Mouse (Mus musculus) adrenal gland, postnatal 25 days (tissue): ENCODE data around the gene Hexim2. TPM values are rescaled to one million over a fixed set of nuclear protein-coding genes. Genes with fewer than 3 reads are reported as not detected.

Experiments
- DNase-seq: peaks from one replicate; pipeline ENCODE4 v3.0.0; 2021; ENCODE audit warnings: mixed read lengths
- total RNA-seq: library from RNA; stranded (reverse); gene quantifications from 2 replicates; pipeline ENCODE4 v1.2.3, GENCODE M21; 2021

Gene Hexim2
- total RNA-seq, 1 experiment from 2014 or later, result 6.2 TPM

DNA sequence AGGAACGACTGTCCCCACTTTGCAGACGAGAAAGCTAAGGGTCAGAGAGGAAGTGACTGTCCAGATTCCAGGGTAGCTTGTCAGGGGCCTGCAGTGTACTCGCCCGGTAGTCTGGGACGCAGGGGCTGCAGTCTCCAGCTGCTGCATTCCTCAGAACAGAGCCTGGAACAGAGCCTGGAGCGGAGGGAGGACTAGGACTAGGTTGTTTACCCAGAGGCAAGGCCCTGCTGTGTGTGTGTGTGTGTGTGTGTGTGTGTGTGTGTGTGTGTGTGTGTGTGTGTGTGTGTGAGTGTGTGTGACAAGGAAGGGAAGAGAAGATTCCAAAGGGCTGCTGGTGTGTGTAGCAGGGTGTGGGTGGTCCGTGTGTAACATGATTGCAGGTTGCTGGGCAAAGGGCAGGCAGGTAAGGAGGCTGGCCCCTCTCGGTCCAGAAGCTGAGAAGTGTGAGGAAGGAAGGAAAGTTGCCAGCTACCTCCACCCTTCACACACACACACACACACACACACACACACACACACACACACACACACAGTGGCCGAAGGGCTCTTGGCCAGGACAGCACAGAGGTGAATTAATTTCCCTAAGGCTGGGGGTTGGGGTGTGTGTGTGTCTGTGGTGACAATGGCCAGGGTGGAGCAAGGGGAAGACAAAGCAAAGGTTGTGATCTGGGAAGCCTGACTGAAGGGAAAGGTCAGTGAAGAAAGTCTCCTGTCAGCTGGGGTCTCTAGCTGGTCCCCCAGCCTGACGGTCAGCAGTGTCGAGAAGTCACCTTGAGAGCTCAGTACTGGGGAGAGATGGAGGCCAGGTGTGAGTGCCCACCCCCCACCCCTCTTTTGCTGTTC is 9.1 kb downstream of the Hexim2 start:
- DNase-seq, result peak; percentile 47

DNA sequence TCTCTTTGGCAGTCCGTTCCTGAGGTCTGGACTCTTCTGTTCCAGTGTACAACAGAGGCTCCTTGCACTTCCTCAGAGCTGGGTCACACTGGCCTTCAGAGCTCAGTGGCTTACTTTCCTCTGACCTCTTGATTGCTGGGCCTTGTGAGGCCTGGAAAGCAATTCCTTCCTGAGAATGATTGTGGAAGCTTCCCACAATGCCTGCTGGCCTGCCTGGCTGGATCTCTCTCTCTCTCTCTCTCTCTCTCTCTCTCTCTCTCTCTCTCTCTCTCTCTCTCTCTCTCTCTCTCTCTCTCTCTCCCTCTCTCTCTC is 9.7 kb downstream of the Hexim2 start:
- DNase-seq, result no peak

DNA sequence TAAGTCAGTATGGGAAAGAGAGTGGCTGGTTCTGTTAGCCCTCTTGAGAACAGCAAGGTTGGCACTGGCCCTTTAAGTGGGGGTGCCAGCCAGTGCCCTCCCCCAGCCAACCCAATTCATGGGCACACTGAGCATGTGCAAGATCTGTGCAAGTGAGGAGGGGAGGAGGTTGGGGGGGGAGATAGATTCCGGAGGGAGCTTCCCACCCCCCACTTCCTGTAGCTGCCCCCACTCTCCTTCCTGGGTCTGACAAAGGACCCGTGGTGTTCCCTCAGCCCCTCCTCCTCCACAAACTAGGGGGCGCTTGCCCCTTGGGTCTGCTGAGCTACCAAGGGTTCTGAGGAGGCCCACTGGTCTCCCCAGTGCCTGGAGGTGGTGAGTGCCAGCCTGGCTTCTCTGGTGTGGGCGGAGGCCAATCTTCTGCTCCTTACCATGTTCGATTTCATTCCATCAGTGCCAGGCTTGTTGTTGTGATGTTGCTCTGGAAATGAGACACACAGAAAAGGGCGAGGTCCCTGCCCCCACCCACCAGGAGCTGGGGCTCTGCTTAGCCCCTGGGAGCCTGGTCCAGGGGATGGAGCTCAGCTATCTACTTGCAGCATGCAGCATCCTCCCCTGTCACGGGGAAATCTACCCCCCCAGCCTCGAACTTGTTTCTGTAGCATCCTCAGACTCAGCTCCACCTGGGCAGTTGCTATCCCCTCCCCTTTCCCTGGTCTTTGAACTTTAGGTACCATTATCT is 10.4 kb downstream of the Hexim2 start:
- peak; percentile 67 for DNase-seq

DNA sequence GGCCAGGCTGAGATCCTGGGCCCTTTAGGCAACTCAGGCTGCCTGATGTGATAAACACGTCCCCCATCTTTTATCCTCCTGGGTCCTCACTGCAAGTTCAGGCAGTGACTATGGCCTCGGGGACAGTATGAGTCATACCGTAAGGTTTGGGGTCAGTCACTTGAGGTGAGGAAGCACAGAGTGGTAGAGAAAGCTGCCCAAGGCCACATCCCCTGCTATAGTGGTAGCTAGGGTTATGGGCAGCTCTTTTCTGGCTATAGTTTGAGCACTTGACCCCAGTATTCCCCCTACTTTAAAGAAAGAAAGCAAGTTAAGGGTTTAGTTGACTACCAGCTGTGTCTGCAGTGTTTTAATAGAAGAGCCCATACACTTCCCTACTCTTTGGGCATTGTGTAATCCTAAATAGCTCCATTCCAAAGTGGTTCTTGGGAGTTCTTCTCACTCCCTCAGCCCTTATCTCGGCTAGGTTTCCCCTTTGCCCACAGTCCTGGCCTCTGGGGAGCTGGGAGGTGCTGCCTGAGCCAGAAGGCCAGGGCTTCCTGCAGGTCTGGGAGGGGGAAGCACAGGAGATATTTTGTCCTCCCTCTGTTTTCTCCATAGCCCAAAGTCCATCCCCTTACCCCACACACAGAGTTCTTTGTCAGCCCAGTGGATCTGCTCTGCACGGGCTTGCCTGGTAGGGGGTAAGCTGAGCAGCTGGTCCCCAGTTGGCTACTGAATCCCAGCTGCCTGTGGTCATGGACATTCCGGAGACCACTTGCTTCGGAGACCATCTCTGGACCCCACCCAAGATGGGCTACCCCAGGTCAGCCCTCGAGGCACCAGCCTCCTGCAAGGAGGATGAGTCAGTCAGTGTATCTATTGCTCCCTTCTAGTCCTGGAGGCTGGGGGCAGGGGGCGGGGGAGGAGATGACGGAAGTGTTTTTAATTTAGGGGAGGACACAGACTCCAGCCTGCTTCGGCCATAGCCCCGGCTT is 12.4 kb downstream of the Hexim2 start:
- DNase-seq, result peak; percentile 27

DNA sequence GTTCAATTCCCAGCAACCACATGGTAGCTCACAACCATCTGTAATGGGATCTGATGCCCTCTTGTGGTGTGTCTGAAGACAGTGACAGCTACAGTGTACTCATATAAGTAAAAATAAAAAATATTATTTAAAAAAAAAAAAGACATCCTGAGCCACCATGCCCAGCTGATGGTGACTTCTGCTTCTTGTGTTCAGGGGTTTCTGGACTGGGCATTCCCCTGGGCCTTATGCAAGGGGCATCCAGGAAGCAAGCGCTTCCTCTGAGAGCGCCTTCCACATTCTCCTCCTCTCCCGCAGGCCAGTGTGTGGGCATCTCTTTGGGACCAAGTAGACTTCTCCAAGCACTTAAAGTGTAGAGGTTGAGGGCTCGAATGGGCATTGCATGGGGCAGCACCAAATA is 14.2 kb downstream of the Hexim2 start:
- DNase-seq, result no peak

DNA sequence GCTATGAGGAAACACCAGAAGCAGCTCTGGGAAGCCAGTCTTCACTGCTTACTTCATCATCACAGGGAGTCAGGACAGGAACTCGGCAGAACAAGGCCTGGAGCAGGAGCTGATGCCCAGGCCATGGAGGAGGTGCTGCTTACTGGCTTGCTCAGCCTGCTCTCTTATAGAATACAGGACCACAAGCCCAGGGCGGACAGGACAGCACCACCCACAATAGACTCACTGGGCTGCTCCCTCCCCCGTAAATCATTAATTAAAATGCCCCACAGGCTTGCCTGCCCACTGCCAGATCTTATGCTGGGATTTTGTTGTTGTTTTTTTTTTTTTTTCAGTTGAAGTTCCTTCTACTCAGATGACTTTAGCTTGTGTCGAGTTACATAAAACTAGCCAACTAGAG is 15.5 kb downstream of the Hexim2 start:
- no peak for DNase-seq

DNA sequence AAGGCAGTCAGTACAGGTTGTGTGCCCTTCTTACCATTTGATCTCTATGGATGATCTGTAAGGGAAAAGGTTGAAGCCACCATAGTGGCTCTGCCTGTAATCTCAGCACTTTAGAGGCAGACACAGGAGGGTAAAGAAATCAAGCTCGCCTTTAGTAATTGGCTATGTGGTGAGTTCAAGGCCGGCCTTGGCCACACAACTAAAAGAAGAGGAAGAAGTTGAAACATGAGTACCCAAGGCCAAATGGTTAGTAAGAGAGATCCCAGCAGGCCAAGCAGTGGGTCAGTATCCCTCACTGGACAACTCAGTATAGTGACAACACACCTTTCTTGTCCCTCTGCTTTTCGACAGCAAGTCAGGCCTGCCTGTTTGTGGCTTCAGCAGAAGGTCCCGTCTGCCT is 17.5 kb downstream of the Hexim2 start:
- DNase-seq, result no peak

DNA sequence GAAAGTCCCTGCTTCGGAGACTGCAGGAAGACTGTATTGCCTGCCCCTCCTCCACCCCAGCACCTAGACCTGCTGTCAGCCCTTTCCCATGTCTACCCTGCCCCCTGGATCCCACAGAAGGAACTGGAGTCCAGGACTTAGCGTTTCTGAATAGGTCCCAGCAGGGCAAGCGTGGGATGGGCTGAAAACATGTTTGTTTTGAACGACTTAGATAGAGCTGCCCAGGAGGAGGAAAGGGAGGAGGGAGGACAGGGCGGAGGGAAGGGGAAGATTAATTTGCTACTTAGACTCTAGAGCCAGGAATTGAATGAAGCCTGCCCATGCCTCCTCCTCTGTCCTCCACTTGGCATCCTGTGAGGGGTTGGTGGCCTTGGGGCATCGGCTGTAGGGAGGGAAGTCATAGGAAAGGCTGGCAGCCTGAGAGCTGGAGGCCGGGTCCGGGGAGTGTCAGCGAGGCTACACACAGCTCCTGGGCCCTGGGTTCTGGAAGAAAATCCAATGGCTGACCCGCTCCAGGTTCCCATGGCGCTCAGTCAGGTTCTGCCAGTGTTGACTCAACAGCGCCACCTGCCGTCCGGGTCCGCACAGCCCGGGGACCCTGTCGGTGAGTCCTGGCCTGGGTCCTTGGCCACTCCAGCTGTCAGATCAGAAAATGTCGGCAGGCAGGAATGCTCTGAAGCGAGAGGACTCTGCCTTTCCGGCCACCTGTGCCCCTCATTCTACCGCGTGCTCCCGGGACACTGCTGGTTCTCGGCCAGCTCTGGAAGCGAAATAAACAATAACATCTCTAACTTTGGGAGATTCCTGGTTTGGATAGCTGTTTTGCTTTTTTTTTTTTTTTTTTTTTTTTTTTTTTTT is 26.6 kb downstream of the Hexim2 start:
- peak; percentile 99 for DNase-seq

DNA sequence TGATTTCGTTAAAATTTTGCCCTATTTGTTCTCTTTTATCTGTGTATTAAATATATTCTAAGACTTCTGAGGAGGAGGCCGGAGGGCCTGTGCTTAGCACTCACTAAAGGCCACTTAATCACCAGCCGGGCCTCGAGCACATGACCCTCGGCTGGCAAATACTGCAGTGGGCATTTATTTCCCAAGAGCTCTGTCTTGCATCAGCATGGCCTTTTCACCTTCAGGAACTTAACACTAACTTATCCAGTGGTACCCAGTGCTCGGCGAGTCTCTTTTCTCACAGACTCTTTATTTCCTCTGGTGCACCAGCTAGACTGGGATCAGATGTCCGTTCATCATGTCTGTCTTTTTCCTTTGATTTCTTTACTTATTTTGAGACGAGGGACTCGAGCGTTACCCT is 28.5 kb downstream of the Hexim2 start:
- DNase-seq, result no peak

DNA sequence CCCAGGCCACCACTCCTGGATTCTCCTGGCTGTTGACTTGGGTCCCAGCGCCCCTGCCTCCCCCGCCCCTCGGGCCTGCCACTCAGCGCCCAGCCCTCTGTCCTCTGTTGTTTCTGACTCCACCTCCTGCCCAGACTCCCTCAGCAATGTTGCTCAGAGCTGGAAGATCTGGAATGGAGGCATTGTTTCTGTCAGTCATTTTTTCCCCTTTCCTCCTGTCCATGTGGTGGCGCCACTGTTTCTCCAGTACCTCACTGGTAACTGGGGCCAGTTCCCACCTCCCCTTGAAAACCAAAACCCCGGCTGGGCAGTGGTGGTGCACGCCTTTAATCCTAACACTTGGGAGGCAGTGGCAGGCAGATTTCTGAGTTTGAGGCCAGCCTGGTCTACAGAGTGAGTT is 29.2 kb downstream of the Hexim2 start:
- DNase-seq, result no peak

DNA sequence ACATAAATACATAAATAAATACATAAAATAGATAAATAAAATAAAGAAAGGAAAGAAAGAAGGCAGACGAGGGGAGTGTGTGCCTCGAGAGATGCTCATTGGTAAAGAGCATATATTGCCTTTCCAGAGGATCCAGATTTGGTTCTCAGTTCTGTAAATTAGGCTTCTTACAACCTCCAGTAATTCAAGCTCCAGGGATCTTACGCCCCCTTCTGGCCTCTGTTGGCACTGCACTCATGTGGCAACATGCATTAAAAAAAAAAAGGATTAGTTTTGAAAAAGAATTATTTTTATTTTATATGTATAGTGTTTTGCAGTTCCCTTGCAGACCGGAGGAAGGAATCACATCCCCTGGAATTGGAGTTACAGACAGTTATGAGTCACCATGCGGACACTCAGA is 29.9 kb downstream of the Hexim2 start:
- DNase-seq, result peak; percentile 49

DNA sequence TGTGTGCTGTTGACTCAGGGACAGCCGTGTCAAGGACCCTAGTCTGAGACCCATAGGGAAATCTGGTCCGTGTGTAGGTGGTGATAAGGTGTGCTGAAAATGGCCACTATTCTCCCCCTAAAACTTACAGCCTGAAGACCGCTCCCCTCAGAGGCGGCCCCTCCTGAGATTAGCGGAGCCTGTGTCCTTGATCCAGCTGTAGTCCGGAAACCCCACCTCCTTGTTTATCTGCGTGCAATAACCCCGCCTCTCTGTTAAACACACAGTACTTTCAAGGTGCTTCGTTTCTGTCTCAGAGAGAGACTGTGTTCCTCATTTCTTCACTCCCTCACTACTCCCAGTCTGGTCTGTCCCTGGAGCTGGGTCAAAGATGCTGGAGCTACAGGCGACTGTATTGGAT is 32.2 kb downstream of the Hexim2 start:
- no peak for DNase-seq

DNA sequence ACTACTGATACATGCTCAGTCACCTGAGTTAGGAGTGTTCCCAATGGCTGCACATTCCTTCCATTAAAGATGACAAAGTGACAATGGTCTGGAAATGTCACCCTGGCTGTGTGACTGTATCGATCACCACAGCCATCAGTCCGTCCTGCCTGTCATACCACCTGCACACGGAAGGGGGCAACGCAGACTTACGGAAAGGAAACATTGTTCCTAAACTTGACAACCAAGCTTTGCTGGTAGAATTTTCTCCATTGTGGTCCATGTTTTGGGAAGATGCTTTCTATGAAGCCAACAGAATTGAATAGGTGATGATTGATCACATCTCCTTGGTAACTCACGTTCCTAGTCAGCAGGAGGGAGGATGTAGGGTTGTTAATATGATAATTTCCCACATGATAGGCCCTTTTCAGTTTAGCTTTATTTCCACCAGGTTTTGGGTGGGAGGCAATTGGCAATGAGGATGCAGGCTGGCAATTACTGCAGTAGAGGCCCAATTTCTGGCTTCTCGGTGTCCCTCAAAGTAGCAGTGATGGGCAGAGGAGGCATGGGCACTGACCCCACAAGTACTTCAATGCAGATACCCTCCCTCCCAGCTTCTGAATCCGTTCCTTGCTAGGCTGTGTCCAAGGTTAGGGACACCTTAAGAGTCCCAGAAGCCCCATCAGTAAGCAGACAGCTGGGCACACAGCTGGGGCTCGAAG is 36.6 kb downstream of the Hexim2 start:
- DNase-seq, result peak; percentile 72

DNA sequence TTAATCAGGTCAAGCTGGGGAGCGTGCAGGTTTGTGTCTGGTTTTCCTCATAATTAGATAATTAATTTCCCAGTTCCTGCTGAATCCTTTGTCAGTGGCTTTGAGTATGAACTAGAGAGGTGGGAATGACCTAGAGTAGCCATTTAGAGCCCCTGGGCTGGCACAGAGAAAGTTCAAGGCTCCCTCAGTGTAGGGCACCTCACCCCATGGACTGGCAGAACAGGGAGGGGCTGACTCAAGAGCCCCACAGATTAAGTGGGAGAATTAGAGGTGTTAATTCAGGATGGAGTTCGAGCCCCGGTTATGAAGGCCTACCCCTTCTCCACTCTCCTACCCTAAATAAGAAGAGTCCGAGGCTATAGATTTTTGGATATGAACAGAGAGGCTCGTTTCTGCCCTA is 37.4 kb downstream of the Hexim2 start:
- DNase-seq, result no peak

DNA sequence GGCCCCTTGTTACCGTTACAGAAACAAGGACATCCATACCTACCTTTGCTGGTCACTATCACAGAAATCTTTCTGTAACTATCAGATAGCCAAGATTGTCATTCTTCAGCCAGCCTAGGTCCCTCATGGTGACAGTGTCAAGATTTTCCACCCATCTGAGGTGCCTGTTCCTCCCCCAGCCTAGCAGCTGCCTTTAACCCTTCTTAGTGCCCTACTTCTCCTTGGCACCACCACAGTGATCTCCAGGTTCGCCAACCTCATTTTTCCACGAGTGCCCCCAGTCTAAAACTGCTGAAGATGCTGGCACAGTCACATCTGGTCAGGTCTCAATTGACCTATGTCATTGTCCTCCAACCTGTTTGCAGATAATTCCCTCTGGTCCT is 37.9 kb downstream of the Hexim2 start:
- no peak for DNase-seq

DNA sequence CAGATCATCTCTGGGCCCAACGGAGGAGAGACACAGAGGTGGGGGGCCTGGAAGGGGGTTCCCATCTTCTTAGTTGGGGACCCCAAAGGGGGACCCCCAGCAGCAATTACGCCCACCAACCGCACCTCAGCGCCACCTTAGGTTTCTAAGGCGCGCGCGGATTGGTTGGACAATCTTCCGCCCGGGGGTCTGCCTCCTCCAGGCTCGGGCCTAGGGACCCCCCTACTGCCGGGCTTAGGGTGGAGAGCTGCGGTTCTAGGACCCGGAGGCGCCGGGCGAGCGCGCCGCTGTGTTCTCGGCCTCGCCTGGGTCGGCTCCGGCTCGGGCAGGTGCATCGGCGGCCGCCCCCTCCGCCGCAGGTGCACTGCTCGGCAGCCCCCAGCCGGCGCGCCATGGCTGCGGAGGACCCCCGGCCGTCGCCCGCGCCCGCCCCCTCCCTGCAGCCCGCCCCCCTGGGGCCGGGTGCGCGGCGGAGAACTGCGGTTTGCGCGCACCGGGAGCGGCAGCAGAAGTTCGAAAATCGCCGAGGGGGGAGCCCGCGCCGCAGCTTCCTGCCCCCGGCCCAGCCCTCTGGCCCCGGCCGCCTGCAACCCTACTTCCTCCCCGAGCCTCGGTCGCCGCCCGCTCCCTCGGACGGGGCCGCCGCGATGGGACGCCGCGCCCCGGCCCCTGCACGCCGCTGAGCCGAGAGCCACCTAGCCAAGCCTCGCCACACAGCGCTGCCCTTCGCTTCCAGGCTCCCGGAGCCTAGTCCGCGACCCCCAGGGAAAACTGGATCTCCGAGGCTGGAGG is 38.5 kb downstream of the Hexim2 start, which contains the start of gene Fmnl1:
Fmnl1 (plus strand) TSS at position 614 of the 792 bp plus-strand sequence.
- DNase-seq, result peak; percentile 54

DNA sequence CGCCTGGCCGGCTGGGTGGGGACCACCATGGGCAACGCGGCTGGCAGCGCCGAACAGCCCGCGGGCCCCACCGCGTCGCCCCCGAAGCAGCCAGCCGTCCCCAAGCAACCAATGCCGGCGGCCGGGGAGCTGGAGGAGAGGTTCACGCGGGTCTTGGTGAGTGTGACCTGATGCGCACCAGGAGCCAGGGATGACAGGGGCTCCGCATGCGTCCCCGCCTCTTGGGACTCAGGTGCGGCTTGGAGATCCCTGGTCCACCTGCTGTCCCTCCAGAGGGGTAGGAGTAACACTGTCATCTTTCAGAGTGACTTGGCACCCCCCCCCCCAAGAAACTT is 39.0 kb downstream of the Hexim2 start:
- DNase-seq, result peak; percentile 31

DNA sequence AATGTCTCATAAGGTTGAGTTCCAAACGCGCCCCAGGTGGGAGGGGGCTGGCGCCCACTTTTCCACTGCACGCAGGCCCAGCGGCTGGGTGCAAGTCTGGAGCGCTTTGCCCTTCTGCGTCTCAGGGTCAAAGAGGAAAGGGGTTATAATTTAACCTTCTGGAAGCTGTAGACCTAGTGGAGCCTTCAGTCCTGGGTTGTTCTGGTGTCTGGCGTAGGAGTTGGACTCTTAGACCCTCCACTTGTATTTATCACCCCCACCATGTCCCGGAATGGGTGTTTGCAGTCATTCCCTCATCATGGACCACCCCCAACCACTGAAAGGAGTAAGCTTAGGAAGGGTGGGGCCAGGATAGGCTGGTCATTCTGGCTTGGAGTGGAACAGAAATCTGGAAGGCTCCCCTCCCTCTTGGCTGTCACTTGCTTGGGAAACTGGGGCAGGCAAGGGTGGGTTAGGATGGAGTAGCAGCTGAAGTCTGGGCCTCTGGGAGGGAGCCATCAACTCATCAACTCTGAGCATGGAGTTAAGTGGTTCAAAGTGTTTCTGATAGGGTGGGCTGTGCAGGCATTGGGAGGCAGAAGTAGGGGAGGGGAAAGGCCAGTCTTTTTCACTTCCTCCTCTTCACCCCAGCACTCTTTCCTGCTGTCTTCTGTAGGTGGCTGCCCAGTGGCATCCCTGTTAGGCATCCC is 39.6 kb downstream of the Hexim2 start:
- no peak for DNase-seq

DNA sequence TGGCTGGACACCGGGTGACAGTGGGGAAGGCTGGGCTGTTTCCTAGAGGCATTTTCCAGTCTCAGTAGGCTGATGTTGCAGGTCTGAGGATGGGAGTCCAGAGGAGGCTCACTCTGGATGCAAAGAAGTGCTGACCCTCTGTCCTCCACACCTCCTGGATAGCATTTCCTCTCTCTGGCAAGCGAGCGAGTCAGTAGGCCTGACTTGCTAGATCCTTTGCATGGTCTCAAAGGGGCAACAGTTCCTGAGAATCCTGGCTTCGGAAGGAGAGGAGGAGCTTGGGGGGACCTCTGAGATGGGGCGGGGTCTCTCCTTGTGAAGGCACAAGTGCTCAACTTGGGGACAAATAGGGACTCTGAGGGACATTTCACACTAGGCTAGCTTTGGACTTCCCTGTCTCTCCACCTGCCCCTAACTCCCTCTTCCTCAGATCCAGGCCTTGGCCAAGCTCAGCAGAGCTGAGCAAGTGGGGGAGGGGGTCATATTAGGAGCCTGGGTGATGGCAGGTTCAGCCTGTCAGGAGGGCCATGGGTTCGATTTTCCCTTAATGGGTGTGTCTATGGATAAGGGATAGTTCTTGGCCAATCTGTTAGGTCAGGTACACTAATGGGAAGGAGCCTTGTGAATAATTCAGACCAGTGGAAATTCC is 40.3 kb downstream of the Hexim2 start:
- DNase-seq, result no peak
